Comparison of ENCODE assay signal across 10 mouse cellular contexts in the genomic region with DNA sequence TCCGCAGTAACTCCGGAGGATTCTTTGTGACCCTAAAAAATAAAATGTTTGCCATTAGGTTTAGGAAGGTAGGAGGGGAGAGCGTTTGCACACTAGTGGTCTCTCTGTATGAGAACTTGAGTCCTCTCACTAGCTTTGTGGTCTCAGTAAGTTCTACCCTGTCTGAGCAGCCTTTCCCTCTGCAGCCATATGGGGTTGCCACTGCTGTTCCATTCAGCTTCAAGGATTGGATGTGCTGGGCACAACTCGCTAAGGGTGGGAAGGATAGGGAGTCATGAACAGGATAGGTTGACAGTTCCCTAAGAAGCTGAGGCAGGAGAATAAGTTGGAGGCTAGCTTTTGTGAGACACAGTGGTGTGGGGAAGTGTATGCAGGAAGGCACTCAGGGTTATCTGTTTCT. TPM values are rescaled to one million over a fixed set of nuclear protein-coding genes. Genes with fewer than 3 reads are reported as not detected.
A peak's percentile ranks its signal among the peaks of the same experiment; 100 is the strongest.
DNase-seq lines count a peak whose midpoint lies in the region; ATAC-seq and TF ChIP-seq lines count a peak whose summit lies in the region.
"Had no signal": no experiment of that assay in that cellular context is flagged by ENCODE, and none has a peak within 500 bp of the region (broad histone marks: within the 10 kb centered on the region; RNA-seq: fewer than 3 reads in every experiment).

No protein-coding gene starts in this region.

- TF ChIP-seq POLR2A in lung, adult 2 months (IDR thresholded peaks at IDR 0.05; ENCODE audit: borderline replicate concordance, extremely low read depth, low read depth, low read length): no peak

- no peak for DNase-seq in lung, adult 2 months
- DNase-seq in forebrain, postnatal 0 days: no peak
- DNase-seq in midbrain, embryonic 10.5 days (ENCODE audit: low spot score): no peak
- DNase-seq in yolk sac, embryonic 10.5 days (ENCODE audit: low spot score): no peak
- no peak for DNase-seq in embryo, embryonic 11 days
- DNase-seq: cerebellum, adult 9-10 months; lung, adult 18-20 months had no signal

- peaks cover 76% of the 10 kb centered on the region for H3K27me3 ChIP-seq in lung, embryonic 16.5 days (ENCODE audit: control insufficient read depth, insufficient read depth, low read depth, low read length)
- H3K27me3 ChIP-seq in forebrain, postnatal 0 days (ENCODE audit: insufficient read depth, low read length): no peaks in the 10 kb centered on the region
- peaks cover 97% of the 10 kb centered on the region for H3K27me3 ChIP-seq in midbrain, embryonic 10.5 days (ENCODE audit: low read depth, poor library complexity, severe bottlenecking)

- peak overlapping the region; percentile 63 for H3K4me3 ChIP-seq in lung, embryonic 16.5 days (ENCODE audit: low read length)
- no peak overlapping the region for H3K4me3 ChIP-seq in lung, adult 2 months (replicated peaks; ENCODE audit: extremely low read depth, low read depth, low read length)
- peak overlapping the region; percentile 69; the same call in 1 of the 2 replicates for H3K4me3 ChIP-seq in forebrain, postnatal 0 days (ENCODE audit: low read depth, low read length)
- peak overlapping the region; percentile 88 for H3K4me3 ChIP-seq in midbrain, embryonic 10.5 days

- no peak overlapping the region for H3K9ac ChIP-seq in lung, embryonic 16.5 days (ENCODE audit: low read length)
- no peak overlapping the region for H3K9ac ChIP-seq in forebrain, postnatal 0 days

- 3% methylated on average over 4 of the region's 4 CpGs for WGBS in lung, embryonic 16.5 days
- WGBS in lung, adult 2 months: 3% methylated on average over 4 of the region's 4 CpGs
- under 1% methylated on average over 4 of the region's 4 CpGs for WGBS in forebrain, postnatal 0 days
- WGBS in midbrain, embryonic 10.5 days: 0% methylated on average over 4 of the region's 4 CpGs

- no peaks in the 10 kb centered on the region for H3K36me3 ChIP-seq in lung, embryonic 16.5 days (ENCODE audit: control insufficient read depth, insufficient read depth, low read length)
- no peaks in the 10 kb centered on the region for H3K36me3 ChIP-seq in forebrain, postnatal 0 days (ENCODE audit: insufficient read depth)
- peaks cover 5% of the 10 kb centered on the region; the same call in 1 of the 2 replicates for H3K36me3 ChIP-seq in midbrain, embryonic 10.5 days

- ATAC-seq in lung, embryonic 16.5 days (ENCODE audit: low read depth): no peak
- no peak for ATAC-seq in forebrain, postnatal 0 days
- no peak for ATAC-seq in megakaryocyte, adult 5-6 weeks (ENCODE audit: poor library complexity, severe bottlenecking)

- H3K4me1 ChIP-seq in lung, embryonic 16.5 days (replicated peaks; ENCODE audit: control insufficient read depth, insufficient read depth, low read length): peaks cover 12% of the 10 kb centered on the region; the same call in 1 of the 2 replicates
- H3K4me1 ChIP-seq in lung, adult 2 months (ENCODE audit: control insufficient read depth, insufficient read depth, low read length): no peaks in the 10 kb centered on the region; the same call in 1 of the 2 replicates
- 0 out of 2 replicates have a peak, but pooled peaks cover 5% of the 10 kb centered on the region for H3K4me1 ChIP-seq in forebrain, postnatal 0 days (ENCODE audit: insufficient read depth)
- peaks cover 58% of the 10 kb centered on the region for H3K4me1 ChIP-seq in midbrain, embryonic 10.5 days

- H3K27ac ChIP-seq in lung, embryonic 16.5 days (ENCODE audit: low read length): no peak overlapping the region
- no peak overlapping the region for H3K27ac ChIP-seq in forebrain, postnatal 0 days (ENCODE audit: low read depth, low read length)
- peak overlapping the region; percentile 97 for H3K27ac ChIP-seq in midbrain, embryonic 10.5 days (replicated peaks)

- H3K9me3 ChIP-seq in lung, embryonic 16.5 days (ENCODE audit: control insufficient read depth, low read length): peaks cover 6% of the 10 kb centered on the region
- H3K9me3 ChIP-seq in forebrain, postnatal 0 days (ENCODE audit: low read length): no peaks in the 10 kb centered on the region
- H3K9me3 ChIP-seq in midbrain, embryonic 10.5 days (replicated peaks): peaks cover 6% of the 10 kb centered on the region; the same call in 1 of the 2 replicates

- TF ChIP-seq CTCF in lung, adult 2 months (IDR thresholded peaks at IDR 0.05; ENCODE audit: insufficient read depth, low read length): no peak
- TF ChIP-seq CTCF in forebrain, postnatal 0 days (IDR thresholded peaks at IDR 0.05; ENCODE audit: low read depth): no peak

- peak overlapping the region; percentile 97 for H3K4me2 ChIP-seq in lung, embryonic 16.5 days (ENCODE audit: low read depth, low read length)
- peak overlapping the region; percentile 95 for H3K4me2 ChIP-seq in forebrain, postnatal 0 days (ENCODE audit: low read depth)

RNA-seq across cellular contexts. Expression of gene Ascl1, which starts 0.7 kb away (rescaled TPM):
- polyA plus RNA-seq in lung, embryonic 16.5 days (2015; fragmentation: Nextera tagmentation; extraction: Ambion mirVana): 0.75 and 0.99 TPM in 2 replicates
- 0.98 and 1.5 TPM in 2 replicates for polyA plus RNA-seq in lung, adult 2 months (2012; rRNA removed)
- 19.5 and 25.1 TPM in 2 replicates for total RNA-seq in forebrain, postnatal 0 days (2014; rRNA removed)
- polyA plus RNA-seq in forebrain, postnatal 0 days (2015; fragmentation: Nextera tagmentation; extraction: Ambion mirVana): 4.7 and 5.6 TPM in 2 replicates
- polyA plus RNA-seq in midbrain, embryonic 10.5 days (2016; fragmentation: Nextera tagmentation; extraction: Ambion mirVana): 29.4 and 48.2 TPM in 2 replicates
- total RNA-seq in megakaryocyte, adult 5-6 weeks (2015): not detected in 2 replicates
- total RNA-seq in megakaryocyte, adult 5-6 weeks (2017): not detected in 2 replicates

RNA-seq across cellular contexts. Expression of gene Pah, which starts 27.4 kb away (rescaled TPM):
- 0.16 and 0.73 TPM in 2 replicates for polyA plus RNA-seq in lung, embryonic 16.5 days (2015; fragmentation: Nextera tagmentation; extraction: Ambion mirVana)
- polyA plus RNA-seq in lung, adult 2 months (2012; rRNA removed): 0.25 TPM in 1 of 2 replicates, not detected in the other
- total RNA-seq in forebrain, postnatal 0 days (2014; rRNA removed): not detected in 2 replicates
- polyA plus RNA-seq in forebrain, postnatal 0 days (2015; fragmentation: Nextera tagmentation; extraction: Ambion mirVana): 0.14 and 0.22 TPM in 2 replicates
- polyA plus RNA-seq in midbrain, embryonic 10.5 days (2016; fragmentation: Nextera tagmentation; extraction: Ambion mirVana): 0.23 and 0.27 TPM in 2 replicates
- not detected in 2 replicates for total RNA-seq in megakaryocyte, adult 5-6 weeks (2015)
- total RNA-seq in megakaryocyte, adult 5-6 weeks (2017): not detected in 2 replicates
- polyA plus RNA-seq: small intestine, adult 2 months had no signal
